25 mouse cellular contexts compared by ENCODE assay signal in genomic region chr7:75618699-75619098, GRCm38 (mm10).
A peak's percentile ranks its signal among the peaks of the same experiment; 100 is the strongest.
DNase-seq lines count a peak whose midpoint lies in the region; ATAC-seq and TF ChIP-seq lines count a peak whose summit lies in the region.
"Had no signal": no experiment of that assay in that cellular context is flagged by ENCODE, and none has a peak within 500 bp of the region (broad histone marks: within the 10 kb centered on the region; RNA-seq: fewer than 3 reads in every experiment).

No protein-coding gene starts in this region.

- H3K9ac ChIP-seq in liver, adult 2 months (ENCODE audit: low read depth, low read length), result no peak overlapping the region
- H3K9ac ChIP-seq in liver, embryonic 11.5 days (ENCODE audit: low read depth, low read length), result no peak overlapping the region
- no peak overlapping the region for H3K9ac ChIP-seq in stomach, postnatal 0 days (ENCODE audit: low read length)
- H3K9ac ChIP-seq in forebrain, embryonic 11.5 days (ENCODE audit: low read length), result no peak overlapping the region
- H3K9ac ChIP-seq: embryonic facial prominence, embryonic 12.5 days; forebrain, embryonic 13.5 days; hindbrain, embryonic 13.5 days; liver, embryonic 15.5 days; lung, embryonic 15.5 days; midbrain, embryonic 13.5 days had no signal

- H3K36me3 ChIP-seq in liver, adult 2 months (ENCODE audit: control insufficient read depth, insufficient read depth, low read length), result peaks cover 35% of the 10 kb centered on the region
- H3K36me3 ChIP-seq in liver, embryonic 11.5 days (ENCODE audit: control insufficient read depth, insufficient read depth, low read length), result no peaks in the 10 kb centered on the region; the same call in 1 of the 2 replicates
- no peaks in the 10 kb centered on the region for H3K36me3 ChIP-seq in stomach, postnatal 0 days (ENCODE audit: control insufficient read depth, insufficient read depth, low read length)
- H3K36me3 ChIP-seq in forebrain, embryonic 11.5 days (ENCODE audit: control insufficient read depth, insufficient read depth, low read length), result no peaks in the 10 kb centered on the region
- H3K36me3 ChIP-seq: hindbrain, embryonic 13.5 days; midbrain, embryonic 13.5 days had no signal

- no peaks in the 10 kb centered on the region for H3K9me3 ChIP-seq in liver, embryonic 11.5 days (ENCODE audit: control insufficient read depth, low read length)
- H3K9me3 ChIP-seq in stomach, postnatal 0 days (ENCODE audit: control insufficient read depth, low read length), result no peaks in the 10 kb centered on the region
- H3K9me3 ChIP-seq in forebrain, embryonic 11.5 days (ENCODE audit: control insufficient read depth, low read length), result no peaks in the 10 kb centered on the region
- H3K9me3 ChIP-seq: embryonic facial prominence, embryonic 12.5 days; forebrain, embryonic 13.5 days; hindbrain, embryonic 13.5 days; liver, embryonic 15.5 days; lung, embryonic 15.5 days; midbrain, embryonic 13.5 days had no signal

- H3K27ac ChIP-seq in liver, adult 2 months (replicated peaks; ENCODE audit: insufficient read depth, low read depth, low read length), result no peak overlapping the region
- H3K27ac ChIP-seq in liver, embryonic 11.5 days (ENCODE audit: low read depth, low read length), result no peak overlapping the region
- H3K27ac ChIP-seq in stomach, postnatal 0 days (replicated peaks), result no peak overlapping the region
- H3K27ac ChIP-seq in forebrain, embryonic 11.5 days (ENCODE audit: low read depth, low read length), result no peak overlapping the region
- H3K27ac ChIP-seq: embryonic facial prominence, embryonic 12.5 days; forebrain, embryonic 13.5 days; hindbrain, embryonic 13.5 days; liver, embryonic 15.5 days; lung, embryonic 15.5 days; midbrain, embryonic 13.5 days had no signal

- TF ChIP-seq CTCF in liver, adult 2 months (IDR thresholded peaks at IDR 0.05; ENCODE audit: low read depth, low read length), result no peak
- no peak for TF ChIP-seq CTCF in stomach, postnatal 0 days (IDR thresholded peaks at IDR 0.05; ENCODE audit: low read depth)

- H3K79me2 ChIP-seq in liver, adult 2 months (ENCODE audit: control insufficient read depth, insufficient read depth, low read length), result peaks cover 20% of the 10 kb centered on the region; the same call in 1 of the 2 replicates

- no peak for ATAC-seq in liver, embryonic 11.5 days (replicated peaks; ENCODE audit: low FRiP score)
- ATAC-seq in stomach, postnatal 0 days (ENCODE audit: low FRiP score, low TSS enrichment), result no peak
- ATAC-seq in forebrain, embryonic 11.5 days (replicated peaks; ENCODE audit: low FRiP score), result no peak
- ATAC-seq: forebrain, embryonic 13.5 days; intestine, embryonic 16.5 days; midbrain, embryonic 13.5 days had no signal

- DNase-seq in liver, adult 2 months (ENCODE audit: extremely low read depth, low read depth, low spot score), result peak; percentile 67
- DNase-seq in liver, embryonic 11.5 days (ENCODE audit: low spot score), result no peak
- peak; percentile 79 for DNase-seq in Muller cell, postnatal 12 days (ENCODE audit: inconsistent ontology term)
- peak; percentile 61 for DNase-seq in adipocyte (ENCODE audit: low spot score)
- DNase-seq in stomach, postnatal 0 days (ENCODE audit: low spot score), result no peak
- no peak for DNase-seq in forebrain, embryonic 11.5 days (ENCODE audit: low spot score)
- DNase-seq in thymus, postnatal 25 days, result no peak
- DNase-seq: adrenal gland, adult 8-10 months; cerebellum, adult 9-10 months; embryo, embryonic 11 days; heart, postnatal 4 days; kidney, adult 9 months; kidney, postnatal 10 days; layer of hippocampus, postnatal 36 days; left cerebral cortex, postnatal 4 days; lung, postnatal 4 days had no signal

- no peak overlapping the region for H3K4me3 ChIP-seq in liver, adult 2 months (ENCODE audit: insufficient read depth, low read depth, low read length)
- no peak overlapping the region for H3K4me3 ChIP-seq in liver, embryonic 11.5 days (ENCODE audit: low read depth, low read length)
- no peak overlapping the region for H3K4me3 ChIP-seq in stomach, postnatal 0 days (ENCODE audit: low read depth, low read length)
- H3K4me3 ChIP-seq in forebrain, embryonic 11.5 days (ENCODE audit: low read depth, low read length), result no peak overlapping the region
- H3K4me3 ChIP-seq: embryonic facial prominence, embryonic 12.5 days; forebrain, embryonic 13.5 days; hindbrain, embryonic 13.5 days; liver, embryonic 15.5 days; lung, embryonic 15.5 days; midbrain, embryonic 13.5 days had no signal

- TF ChIP-seq POLR2A in liver, adult 2 months (IDR thresholded peaks at IDR 0.05; ENCODE audit: extremely low read depth, insufficient read depth, low read length), result no peak

- peak; percentile 39 for TF ChIP-seq EP300 in stomach, postnatal 0 days (optimal IDR thresholded peaks at IDR 0.05)

- H3K4me2 ChIP-seq in liver, embryonic 11.5 days, result no peak overlapping the region
- H3K4me2 ChIP-seq in stomach, postnatal 0 days (replicated peaks; ENCODE audit: low read depth), result no peak overlapping the region
- no peak overlapping the region for H3K4me2 ChIP-seq in forebrain, embryonic 11.5 days (ENCODE audit: low read depth, low read length, severe bottlenecking)
- H3K4me2 ChIP-seq: embryonic facial prominence, embryonic 12.5 days; forebrain, embryonic 13.5 days; heart, embryonic 11.5 days; hindbrain, embryonic 13.5 days; liver, embryonic 15.5 days; lung, embryonic 15.5 days; midbrain, embryonic 13.5 days had no signal

- 45% methylated on average over 3 of the region's 3 CpGs for WGBS in liver, adult 2 months
- WGBS in liver, embryonic 11.5 days, result 83% methylated on average over 3 of the region's 3 CpGs
- WGBS in stomach, postnatal 0 days, result 42% methylated on average over 3 of the region's 3 CpGs
- WGBS in forebrain, embryonic 11.5 days, result 85% methylated on average over 3 of the region's 3 CpGs

- H3K4me1 ChIP-seq in liver, adult 2 months (ENCODE audit: control insufficient read depth, insufficient read depth, low read length), result peaks cover 20% of the 10 kb centered on the region
- H3K4me1 ChIP-seq in liver, embryonic 11.5 days (replicated peaks; ENCODE audit: control insufficient read depth, insufficient read depth, low read length), result peaks cover 10% of the 10 kb centered on the region
- H3K4me1 ChIP-seq in stomach, postnatal 0 days (replicated peaks; ENCODE audit: control insufficient read depth, insufficient read depth), result no peaks in the 10 kb centered on the region
- no peaks in the 10 kb centered on the region for H3K4me1 ChIP-seq in forebrain, embryonic 11.5 days (replicated peaks; ENCODE audit: control insufficient read depth, insufficient read depth, low read length)
- H3K4me1 ChIP-seq: embryonic facial prominence, embryonic 12.5 days; forebrain, embryonic 13.5 days; hindbrain, embryonic 13.5 days; lung, embryonic 15.5 days had no signal

- no peaks in the 10 kb centered on the region for H3K27me3 ChIP-seq in liver, adult 2 months (ENCODE audit: control insufficient read depth, insufficient read depth, low read length)
- no peaks in the 10 kb centered on the region for H3K27me3 ChIP-seq in liver, embryonic 11.5 days (replicated peaks; ENCODE audit: control insufficient read depth, insufficient read depth, low read length)
- no peaks in the 10 kb centered on the region for H3K27me3 ChIP-seq in stomach, postnatal 0 days (ENCODE audit: control insufficient read depth, insufficient read depth, low read length)
- H3K27me3 ChIP-seq in forebrain, embryonic 11.5 days (ENCODE audit: control insufficient read depth, insufficient read depth, low read length), result no peaks in the 10 kb centered on the region
- H3K27me3 ChIP-seq: CH12.LX; embryonic facial prominence, embryonic 12.5 days; forebrain, embryonic 13.5 days; hindbrain, embryonic 13.5 days; liver, embryonic 15.5 days; lung, embryonic 15.5 days; midbrain, embryonic 13.5 days had no signal

Comparison
In these comparisons a context has a peak if more than half of its experiments do, and no peak if none do; other contexts are left out.
1. DNase-seq: peak in liver, adult 2 months (single experiment), Muller cell, postnatal 12 days (single experiment) and adipocyte (single experiment); none in liver, embryonic 11.5 days (single experiment), stomach, postnatal 0 days (single experiment), forebrain, embryonic 11.5 days (single experiment) and thymus, postnatal 25 days (single experiment).